Mouse (Mus musculus): ENCODE results near the gene Tbx15. TPM values are rescaled to one million over a fixed set of nuclear protein-coding genes. Genes with fewer than 3 reads are reported as not detected.

The Tbx15 gene
- polyA plus RNA-seq, 1 experiment from 2014 or later: not detected

- H3K4me3 ChIP-seq (ENCODE audit: inconsistent target): no peak overlapping the region
- H3K27ac ChIP-seq: no peak overlapping the region
- no peaks in the 10 kb centered on the region for H3K36me3 ChIP-seq (ENCODE audit: inconsistent target)
- 79% methylated on average over 5 of the region's 5 CpGs for WGBS (ENCODE audit: missing documents)
- H3K79me2 ChIP-seq (ENCODE audit: inconsistent target): no peaks in the 10 kb centered on the region
Observed at GRCm38 (mm10) chr3:99329316-99329715, 89.1 kb downstream of the Tbx15 start.

GRCm38 (mm10) chr3:99331086-99331485 is 90.9 kb downstream of the Tbx15 start:
- WGBS (ENCODE audit: missing documents): 84% methylated on average over 8 of the region's 8 CpGs
- Histone ChIP-seq H3K4me3 (ENCODE audit: inconsistent target) (no peak overlapping the region), H3K79me2 (ENCODE audit: inconsistent target) (no peaks in the 10 kb centered on the region), H3K27ac (no peak overlapping the region), H3K36me3 (ENCODE audit: inconsistent target) (no peaks in the 10 kb centered on the region)

- Histone ChIP-seq H3K79me2 (ENCODE audit: inconsistent target) (no peaks in the 10 kb centered on the region), H3K36me3 (ENCODE audit: inconsistent target) (no peaks in the 10 kb centered on the region), H3K27ac (no peak overlapping the region), H3K4me3 (ENCODE audit: inconsistent target) (no peak overlapping the region)
- WGBS (ENCODE audit: missing documents): 57% methylated on average over 2 of the region's 2 CpGs
Observed at GRCm38 (mm10) chr3:99336866-99337265, 96.7 kb downstream of the Tbx15 start.

GRCm38 (mm10) chr3:99338756-99339155 is 98.6 kb downstream of the Tbx15 start:
- Histone ChIP-seq H3K36me3 (ENCODE audit: inconsistent target) (no peaks in the 10 kb centered on the region), H3K27ac (no peak overlapping the region), H3K4me3 (ENCODE audit: inconsistent target) (no peak overlapping the region), H3K79me2 (ENCODE audit: inconsistent target) (no peaks in the 10 kb centered on the region)
- 80% methylated on average over 1 of the region's 1 CpGs for WGBS (ENCODE audit: missing documents)

- no peaks in the 10 kb centered on the region for H3K79me2 ChIP-seq (ENCODE audit: inconsistent target)
- H3K36me3 ChIP-seq (ENCODE audit: inconsistent target): no peaks in the 10 kb centered on the region
- WGBS (ENCODE audit: missing documents): 94% methylated on average over 3 of the region's 3 CpGs
- no peak overlapping the region for H3K27ac ChIP-seq
- no peak overlapping the region for H3K4me3 ChIP-seq (ENCODE audit: inconsistent target)
Observed at GRCm38 (mm10) chr3:99340021-99340420, 99.8 kb downstream of the Tbx15 start.

- Histone ChIP-seq H3K36me3 (ENCODE audit: inconsistent target) (no peaks in the 10 kb centered on the region), H3K79me2 (ENCODE audit: inconsistent target) (no peaks in the 10 kb centered on the region), H3K27ac (no peak overlapping the region), H3K4me3 (ENCODE audit: inconsistent target) (no peak overlapping the region)
- WGBS (ENCODE audit: missing documents): 93% methylated on average over 2 of the region's 2 CpGs
Observed at GRCm38 (mm10) chr3:99379616-99380250, 139.6 kb downstream of the Tbx15 start.

- H3K36me3 ChIP-seq (ENCODE audit: inconsistent target): no peaks in the 10 kb centered on the region
- no peak overlapping the region for H3K4me3 ChIP-seq (ENCODE audit: inconsistent target)
- WGBS (ENCODE audit: missing documents): 64% methylated on average over 3 of the region's 4 CpGs
- H3K27ac ChIP-seq: no peak overlapping the region
- no peaks in the 10 kb centered on the region for H3K79me2 ChIP-seq (ENCODE audit: inconsistent target)
Observed at GRCm38 (mm10) chr3:99387127-99387526, 146.9 kb downstream of the Tbx15 start.

Other genes starting within 250 kb of the Tbx15 start
- 2.9 to 3.9 TPM (median 3.4 TPM) in 3 replicates for gene Wars2, start 99.3 kb upstream of the Tbx15 start, polyA plus RNA-seq (2018)